Mouse (Mus musculus): ENCODE measurements around the gene Hfe2. TPM values are rescaled to one million over a fixed set of nuclear protein-coding genes. Genes with fewer than 3 reads are reported as not detected.

Gene Hfe2
- total RNA-seq, 2 experiments from 2014 or later = 460 to 465 TPM

DNA sequence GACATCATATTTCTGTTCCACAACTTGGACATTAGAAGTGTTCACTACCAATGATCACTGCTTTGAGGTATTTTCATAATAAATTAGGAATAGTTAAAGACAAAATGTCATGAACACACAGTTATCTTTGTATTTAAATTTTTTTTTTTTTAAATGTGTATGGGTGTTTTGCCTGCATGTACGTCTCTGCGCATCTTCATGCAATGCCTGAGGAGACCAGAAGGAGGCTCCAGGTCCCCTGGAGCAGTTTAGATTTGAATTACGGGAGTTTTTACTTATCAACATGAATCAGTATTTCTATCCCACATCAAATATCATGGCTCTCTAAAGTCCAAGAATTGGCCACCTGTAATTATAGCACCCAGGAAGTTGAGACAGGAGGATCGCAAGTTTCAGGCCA lies 2.8 kb upstream of the Hfe2 start:
- no peak for DNase-seq
- intact Hi-C loops (cut with DNase I; ENCODE audit: low total_unique reads) = no loop called here

DNA sequence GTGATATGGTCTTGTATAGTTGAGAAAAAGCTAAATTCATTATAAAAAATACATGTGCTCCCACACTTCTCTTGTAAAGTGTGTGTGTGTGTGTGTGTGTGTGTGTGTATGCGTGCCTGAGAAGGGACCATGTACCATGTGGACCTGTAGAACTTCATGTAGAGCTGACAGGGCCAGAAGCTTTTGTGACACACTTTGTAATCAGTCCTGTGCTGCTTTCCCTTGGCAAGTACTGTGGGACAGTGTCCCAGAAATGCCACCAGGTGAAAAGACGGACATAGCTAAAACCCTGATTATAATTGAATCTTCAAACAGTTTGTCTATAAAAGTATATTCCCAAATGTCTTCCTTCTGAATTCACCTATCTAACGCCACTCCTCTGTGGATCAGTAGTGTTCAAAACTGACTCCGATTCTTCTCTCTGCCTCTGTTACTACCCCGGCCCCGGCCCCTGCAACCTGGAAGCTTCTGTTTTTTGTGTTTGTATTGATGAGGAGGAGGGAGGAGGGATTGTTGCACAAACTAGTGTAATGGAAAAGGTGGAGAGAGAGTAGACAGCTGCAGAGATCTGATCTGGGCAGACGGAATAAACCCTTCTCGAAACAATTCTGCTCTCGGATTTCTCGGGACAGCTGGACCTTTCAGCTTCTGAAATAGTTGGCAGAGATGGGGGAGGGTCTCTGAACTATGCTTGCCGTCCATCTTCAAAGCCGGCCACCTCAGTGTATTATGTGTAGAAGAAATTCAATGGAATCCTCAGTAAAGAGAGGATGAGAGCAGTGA lies 753 bp upstream of the Hfe2 start:
- intact Hi-C loops (cut with DNase I; ENCODE audit: low total_unique reads) = no loop called here
- DNase-seq = no peak

DNA sequence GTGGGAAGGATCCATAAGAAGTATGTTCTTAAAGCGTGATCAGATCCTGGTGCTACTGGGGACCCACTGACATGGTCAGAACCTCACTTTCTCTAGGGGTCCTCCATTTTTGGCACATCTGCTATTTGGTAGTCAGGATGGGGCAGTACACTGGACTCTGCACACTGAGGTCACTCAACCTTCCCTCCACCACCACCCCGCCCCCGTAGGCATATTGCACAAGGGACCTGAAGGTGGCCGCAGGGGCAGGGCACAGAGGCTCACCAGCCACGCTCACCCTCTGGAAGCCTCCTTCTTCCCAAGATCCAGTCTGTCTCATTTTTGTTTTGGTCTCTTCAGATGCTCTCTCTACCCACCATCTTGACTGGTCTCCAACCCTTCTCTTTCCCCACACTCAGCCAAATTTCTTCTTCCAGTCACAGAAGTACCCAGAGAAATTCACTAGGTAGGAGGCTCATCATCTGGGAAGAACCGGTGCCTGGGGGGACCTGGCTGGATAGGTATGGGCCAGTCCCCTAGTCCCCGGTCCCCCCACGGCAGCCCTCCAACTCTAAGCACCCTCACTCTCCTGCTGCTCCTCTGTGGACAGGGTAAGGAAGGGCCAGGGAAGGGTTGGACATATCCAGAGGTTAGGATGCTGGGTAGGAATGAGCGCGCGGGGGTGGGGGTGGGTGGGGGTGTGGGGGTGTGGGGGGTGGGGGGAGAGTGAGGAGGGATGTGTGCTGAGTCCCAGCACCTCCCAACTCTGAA lies 1.2 kb downstream of the Hfe2 start:
- peak; percentile 48 for DNase-seq
- intact Hi-C loops (cut with DNase I; ENCODE audit: low total_unique reads) = no loop called here

DNA sequence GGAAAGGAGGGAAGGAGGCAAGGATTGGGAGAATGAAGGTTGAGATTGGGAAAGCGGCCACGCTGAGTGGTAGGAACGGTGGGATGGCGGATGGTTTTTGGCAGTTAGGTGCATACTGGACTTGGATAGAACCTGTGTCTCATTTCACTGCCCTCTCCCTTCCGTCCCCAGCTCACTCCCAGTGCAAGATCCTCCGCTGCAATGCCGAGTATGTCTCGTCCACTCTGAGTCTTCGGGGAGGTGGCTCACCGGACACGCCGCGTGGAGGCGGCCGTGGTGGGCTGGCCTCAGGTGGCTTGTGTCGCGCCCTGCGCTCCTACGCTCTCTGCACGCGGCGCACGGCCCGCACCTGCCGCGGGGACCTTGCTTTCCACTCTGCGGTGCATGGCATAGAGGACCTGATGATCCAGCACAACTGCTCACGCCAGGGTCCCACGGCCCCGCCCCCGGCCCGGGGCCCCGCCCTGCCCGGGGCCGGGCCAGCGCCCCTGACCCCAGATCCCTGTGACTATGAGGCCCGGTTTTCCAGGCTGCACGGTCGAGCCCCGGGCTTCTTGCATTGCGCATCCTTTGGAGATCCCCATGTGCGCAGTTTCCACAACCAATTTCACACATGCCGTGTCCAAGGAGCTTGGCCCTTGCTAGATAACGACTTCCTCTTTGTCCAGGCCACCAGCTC lies 2.0 kb downstream of the Hfe2 start:
- intact Hi-C loops (cut with DNase I; ENCODE audit: low total_unique reads) = no loop called here
- DNase-seq = no peak

DNA sequence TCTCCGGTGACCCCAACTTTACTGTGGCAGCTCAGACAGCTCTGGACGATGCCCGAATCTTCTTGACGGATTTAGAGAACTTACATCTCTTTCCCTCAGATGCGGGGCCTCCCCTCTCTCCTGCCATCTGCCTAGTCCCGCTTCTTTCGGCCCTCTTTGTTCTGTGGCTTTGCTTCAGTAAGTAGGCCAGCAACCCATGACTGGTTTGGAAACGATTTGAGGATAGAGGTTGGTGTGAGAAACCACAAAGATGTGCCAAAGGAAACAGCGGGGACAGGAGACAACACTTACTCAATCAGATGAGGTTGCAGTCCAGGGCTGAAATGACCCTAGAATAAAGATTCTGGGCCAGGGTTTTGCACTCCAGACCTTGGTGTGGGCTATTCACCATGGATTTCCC lies 3.5 kb downstream of the Hfe2 start:
- intact Hi-C loops (cut with DNase I; ENCODE audit: low total_unique reads) = no loop called here
- DNase-seq = no peak

DNA sequence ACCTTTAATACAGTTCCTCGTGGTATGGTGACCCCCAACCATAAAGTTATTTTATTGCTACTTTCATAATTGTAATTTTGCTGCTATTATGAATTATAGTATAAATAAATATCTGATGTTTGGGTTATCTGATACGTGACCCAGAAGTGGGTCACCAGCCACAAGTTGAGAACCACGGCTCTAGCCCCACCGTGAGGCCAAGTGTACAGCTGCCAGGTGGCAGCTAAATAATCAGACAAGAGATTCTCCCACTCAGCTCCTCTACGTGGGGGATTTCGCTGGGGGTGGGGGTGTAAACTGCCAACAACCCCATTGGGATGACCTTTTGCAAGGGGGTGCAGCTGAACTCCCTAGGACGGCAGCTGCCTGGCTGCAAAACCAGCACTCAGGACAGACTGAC lies 7.1 kb downstream of the Hfe2 start:
- intact Hi-C loops (cut with DNase I; ENCODE audit: low total_unique reads) = no loop called here
- peak; percentile 34 for DNase-seq

DNA sequence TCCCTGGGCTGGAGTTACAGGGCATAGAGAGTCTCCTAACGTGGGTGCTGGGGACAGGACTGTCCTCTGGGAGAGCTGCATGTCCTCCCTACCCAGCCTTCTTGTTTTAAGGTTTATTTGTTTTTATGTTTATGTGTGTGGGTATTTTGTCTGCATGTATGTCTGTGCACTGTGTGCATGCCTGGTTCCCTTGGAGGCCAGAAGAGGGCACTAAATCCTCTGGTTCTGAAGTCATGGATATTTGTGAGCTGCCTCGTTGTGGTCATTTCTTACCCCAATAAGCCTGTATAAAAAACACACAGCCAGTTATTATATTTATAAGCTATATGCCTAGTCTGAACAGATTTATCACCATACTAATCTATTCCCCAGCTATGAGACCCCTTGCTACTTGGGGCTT lies 9.3 kb downstream of the Hfe2 start:
- intact Hi-C loops (cut with DNase I; ENCODE audit: low total_unique reads) = no loop called here
- no peak for DNase-seq

DNA sequence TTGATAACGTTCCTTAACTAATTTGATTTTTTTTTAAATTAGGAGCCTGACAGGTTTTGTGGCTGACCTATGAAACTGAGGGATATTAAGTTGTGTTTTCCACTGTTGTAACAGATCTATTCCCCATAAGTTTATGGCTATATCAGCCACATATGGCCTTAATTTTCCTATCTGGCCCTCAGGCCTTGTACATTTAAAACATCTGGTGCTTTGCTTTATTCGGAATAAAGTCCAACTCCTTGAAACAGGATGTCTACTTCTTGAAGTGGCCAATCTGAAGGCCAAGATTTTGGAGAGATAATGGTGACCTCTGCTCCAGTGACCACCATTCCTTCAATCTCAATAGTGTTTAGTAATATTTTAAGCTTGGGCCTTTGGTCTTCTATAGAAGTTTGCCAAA lies 14.3 kb downstream of the Hfe2 start:
- intact Hi-C loops (cut with DNase I; ENCODE audit: low total_unique reads) = no loop called here
- no peak for DNase-seq

DNA sequence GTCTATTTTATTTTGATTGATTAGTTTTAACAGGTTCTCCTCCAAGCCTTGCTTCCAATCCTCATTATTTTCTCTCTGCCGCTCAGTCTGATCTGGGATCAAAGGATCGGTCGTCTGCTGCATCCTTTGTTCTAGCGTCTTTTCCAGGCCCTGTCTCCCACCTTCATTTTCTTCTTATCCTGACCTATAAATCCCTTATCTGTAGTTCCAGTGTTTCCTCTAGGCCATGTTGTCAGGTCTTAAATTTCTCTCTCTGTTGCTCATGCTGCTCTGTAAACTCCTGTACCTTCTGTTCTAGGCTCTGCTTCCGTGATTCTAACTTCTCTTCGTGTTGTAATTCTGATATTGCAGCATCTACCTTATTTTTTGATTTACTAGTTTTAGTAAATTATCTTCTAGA lies 15.8 kb downstream of the Hfe2 start:
- intact Hi-C loops (cut with DNase I; ENCODE audit: low total_unique reads) = loop anchor here (10.0 kb wide), 1 partner anchor 164 kb away; the partner anchor contains the start of gene Nudt17
- DNase-seq = no peak

DNA sequence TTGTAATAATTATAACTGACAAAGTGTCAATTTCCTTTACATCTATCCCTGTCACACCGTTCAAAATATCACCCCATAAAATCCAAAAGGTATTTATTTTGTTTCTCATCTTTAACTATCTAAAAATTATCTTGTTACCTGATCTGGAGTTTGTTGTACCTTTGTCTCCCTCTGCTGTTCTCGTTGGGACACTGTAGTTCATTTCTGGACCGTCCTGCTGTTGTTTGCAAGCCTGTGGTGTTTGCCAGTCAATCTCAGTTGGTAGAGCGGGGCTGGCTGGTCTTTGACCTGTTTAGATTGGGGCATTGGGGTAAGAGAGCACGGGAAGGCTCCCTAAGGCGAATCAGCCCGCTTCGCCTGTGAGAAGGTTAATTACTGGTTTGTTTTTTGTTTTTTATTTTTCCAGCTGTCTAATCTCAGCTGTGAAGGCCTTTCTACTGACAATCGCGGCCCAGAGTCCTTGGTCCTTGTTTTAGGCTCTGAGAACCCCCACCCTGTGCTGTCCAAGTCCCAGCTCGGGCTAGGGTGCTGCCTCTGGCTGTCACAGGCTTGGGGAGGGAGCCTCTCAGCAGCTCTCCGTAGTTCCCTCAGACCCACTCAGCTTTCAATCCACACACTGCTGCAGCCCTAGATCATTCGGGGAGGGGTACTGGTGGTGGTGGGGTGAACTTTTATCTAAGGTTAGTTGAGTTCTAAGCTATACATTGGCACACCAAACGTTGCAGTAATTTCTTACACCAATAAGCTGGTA lies 16.5 kb downstream of the Hfe2 start:
- intact Hi-C loops (cut with DNase I; ENCODE audit: low total_unique reads) = loop anchor here (10.0 kb wide), 1 partner anchor 163 kb away; the partner anchor contains the start of gene Nudt17

DNA sequence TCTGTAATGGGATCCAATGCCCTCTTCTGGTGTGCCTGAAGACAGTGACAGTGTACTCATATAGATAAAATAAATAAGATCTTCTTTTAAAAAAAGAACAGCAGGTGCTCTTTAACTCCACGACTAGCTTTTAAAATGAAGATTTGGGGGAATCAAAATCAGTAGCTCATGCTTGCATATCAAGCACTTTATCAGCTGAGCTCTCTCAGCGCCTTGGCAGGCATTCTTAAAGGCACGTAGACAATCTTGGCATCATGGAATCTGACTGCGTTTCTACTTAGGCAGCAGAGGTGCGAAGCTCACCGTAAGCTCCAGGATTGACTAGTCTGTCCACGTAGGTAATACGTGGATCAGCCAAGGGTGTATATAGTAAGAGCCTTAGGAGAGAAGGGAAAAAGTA lies 17.6 kb downstream of the Hfe2 start:
- no peak for DNase-seq
- intact Hi-C loops (cut with DNase I; ENCODE audit: low total_unique reads) = loop anchor here (10.0 kb wide), 1 partner anchor 162 kb away; the partner anchor contains the start of gene Nudt17

More for the DNA sequence above, 16.5 kb downstream of the Hfe2 start:
- no peak for DNase-seq

DNA sequence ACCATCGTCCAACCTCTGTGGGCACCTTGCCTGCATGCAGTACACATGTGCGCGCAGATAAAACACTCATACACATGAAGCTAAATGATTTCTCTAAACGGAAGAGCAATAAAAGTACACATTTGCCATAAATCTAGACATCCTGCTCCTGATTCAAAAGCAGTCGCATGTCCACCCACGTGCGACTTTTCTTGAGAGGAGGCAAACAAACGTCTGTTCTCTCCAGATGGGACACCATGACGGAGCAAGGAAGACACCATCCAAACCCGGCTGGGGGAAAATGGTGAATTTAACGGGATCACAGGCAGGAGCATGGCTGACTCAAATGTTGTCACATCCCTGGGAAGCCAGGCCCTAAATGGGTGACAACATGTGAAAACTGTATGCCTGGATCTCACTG lies 18.4 kb downstream of the Hfe2 start:
- no peak for DNase-seq
- intact Hi-C loops (cut with DNase I; ENCODE audit: low total_unique reads) = loop anchor here (10.0 kb wide), 1 partner anchor 161 kb away; the partner anchor contains the start of gene Nudt17

DNA sequence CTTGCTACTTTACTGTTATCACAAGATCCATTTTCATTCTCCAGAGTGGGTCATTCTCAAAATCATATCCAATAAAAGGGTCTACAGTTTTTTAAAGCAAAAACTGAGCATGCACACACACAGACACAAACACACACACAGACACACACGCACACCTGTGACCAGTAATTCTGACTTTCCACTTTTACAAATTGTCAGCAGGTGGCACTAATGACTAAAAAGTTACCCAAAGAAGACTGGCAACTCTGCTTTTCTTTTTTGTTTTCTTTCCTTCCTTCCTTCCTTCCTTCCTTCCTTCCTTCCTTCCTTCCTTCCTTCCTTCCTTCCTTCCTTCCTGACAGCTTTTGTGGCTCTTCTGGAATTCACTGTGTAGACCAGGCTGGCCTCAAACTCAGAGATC lies 20.6 kb downstream of the Hfe2 start:
- no peak for DNase-seq
- intact Hi-C loops (cut with DNase I; ENCODE audit: low total_unique reads) = loop anchor here (5.0 to 10.0 kb wide), 2 partner anchors 97 to 159 kb away; partner anchors contain the start of gene Nudt17

DNA sequence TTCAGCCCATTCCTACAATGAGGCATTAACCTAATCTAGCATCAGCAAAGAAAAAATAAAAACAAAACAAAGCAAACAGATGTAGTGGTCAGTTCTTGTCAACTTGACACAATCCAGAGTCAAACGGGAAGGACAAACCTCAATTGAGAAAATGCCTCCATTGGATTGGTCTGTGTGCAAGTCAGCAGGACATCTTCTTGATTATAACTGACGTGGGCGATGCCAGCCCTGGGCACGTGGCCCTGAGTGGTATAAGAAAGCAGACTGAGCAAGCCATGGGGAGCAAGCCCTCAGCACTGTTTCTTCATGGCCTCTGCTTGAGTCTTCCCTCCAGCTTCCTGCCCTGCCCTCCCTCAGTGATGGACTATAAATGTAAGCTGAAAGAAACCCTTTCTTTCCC lies 21.9 kb downstream of the Hfe2 start:
- no peak for DNase-seq
- intact Hi-C loops (cut with DNase I; ENCODE audit: low total_unique reads) = loop anchor here (5.0 to 10.0 kb wide), 2 partner anchors 95 to 158 kb away; partner anchors contain the start of gene Nudt17

DNA sequence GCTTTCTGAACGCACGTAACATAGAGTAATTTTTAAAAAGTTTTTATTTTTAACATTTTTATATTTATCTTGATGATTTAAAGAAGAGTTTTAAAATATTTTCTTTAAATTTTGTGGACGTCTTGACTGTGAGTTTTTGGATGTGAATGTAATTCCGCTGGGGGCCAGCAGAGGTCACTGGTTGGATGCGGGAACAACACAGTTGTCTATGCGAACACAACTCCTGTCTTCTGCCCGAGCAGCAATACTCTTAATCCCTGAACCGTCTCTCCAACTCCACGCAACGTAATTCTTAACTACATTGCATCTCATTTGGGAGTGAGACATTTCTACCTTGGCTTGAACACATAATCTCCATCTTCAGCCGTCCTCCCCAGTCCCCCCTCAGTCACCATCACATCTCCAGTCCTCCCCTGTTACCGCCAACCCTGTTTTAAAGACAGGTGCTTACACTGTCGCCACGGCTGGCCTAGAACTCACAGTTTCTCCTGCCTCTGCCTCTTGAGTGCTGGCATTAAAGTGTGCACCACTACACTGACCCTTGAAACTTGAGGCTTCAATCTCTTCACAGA lies 22.5 kb downstream of the Hfe2 start:
- intact Hi-C loops (cut with DNase I; ENCODE audit: low total_unique reads) = loop anchor here (5.0 to 10.0 kb wide), 2 partner anchors 95 to 157 kb away; partner anchors contain the start of gene Nudt17
- DNase-seq = peak; percentile 78

DNA sequence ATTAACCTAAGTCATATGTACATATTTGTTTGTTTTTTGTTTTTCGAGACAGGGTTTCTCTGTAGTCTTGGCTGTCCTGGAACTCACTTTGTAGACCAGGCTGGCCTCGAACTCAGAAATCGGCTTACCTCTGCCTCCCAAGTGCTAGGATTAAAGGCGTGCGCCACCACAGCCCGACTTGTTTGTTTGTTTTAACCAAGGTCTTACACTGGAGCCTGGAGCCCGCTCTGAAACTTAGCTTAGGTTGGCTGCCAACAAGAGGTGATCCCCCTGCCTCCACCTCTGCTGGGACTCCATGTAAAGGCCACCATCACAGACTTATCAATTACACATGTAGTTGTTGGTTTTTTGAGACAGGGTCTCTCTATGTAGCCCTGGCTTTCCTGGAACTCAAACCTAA lies 23.9 kb downstream of the Hfe2 start:
- DNase-seq = no peak
- intact Hi-C loops (cut with DNase I; ENCODE audit: low total_unique reads) = loop anchor here (2.0 to 10.0 kb wide), 3 partner anchors 32 to 156 kb away; partner anchors contain the start of gene Nudt17

DNA sequence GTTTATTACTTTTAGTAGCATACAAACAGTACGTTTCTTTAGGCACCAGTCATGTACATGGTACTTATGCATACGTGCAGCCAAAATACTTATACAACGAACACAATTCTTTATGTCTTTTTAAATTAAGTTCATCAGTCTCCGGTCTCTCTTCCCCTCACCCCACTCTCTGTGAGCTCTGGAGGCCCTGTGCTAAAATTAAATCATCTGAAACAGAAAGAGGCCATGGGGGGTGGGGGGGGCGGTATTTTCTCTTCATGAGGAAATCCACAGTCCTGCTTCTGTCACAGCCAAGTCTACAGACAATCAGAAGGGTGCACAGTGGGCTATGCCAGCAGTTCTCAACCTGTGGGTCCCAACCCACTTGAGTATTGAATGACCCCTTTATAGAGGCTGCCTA lies 24.4 kb downstream of the Hfe2 start:
- DNase-seq = no peak
- intact Hi-C loops (cut with DNase I; ENCODE audit: low total_unique reads) = loop anchor here (2.0 to 10.0 kb wide), 3 partner anchors 31 to 155 kb away; partner anchors contain the start of gene Nudt17

DNA sequence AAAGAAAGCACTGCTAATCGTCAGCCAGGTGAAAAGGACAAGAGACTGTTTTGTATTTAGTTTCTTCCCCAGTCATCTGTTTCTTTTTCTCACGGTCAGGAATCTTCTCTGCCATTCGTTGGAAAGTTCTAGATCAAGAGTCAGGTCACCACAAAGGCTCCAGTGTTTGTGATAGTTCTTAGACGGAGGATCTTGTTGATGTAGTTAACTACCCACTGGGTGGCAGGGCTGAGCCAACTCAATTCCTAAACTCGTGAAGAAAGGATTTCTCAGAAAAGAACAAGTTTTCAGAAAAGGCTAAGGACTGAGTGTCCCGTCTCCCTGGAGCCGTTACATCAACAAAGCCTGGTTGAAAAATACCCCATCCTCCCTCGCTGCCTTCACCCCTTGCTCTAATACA lies 26.2 kb downstream of the Hfe2 start:
- intact Hi-C loops (cut with DNase I; ENCODE audit: low total_unique reads) = no loop called here
- DNase-seq = peak; percentile 59

DNA sequence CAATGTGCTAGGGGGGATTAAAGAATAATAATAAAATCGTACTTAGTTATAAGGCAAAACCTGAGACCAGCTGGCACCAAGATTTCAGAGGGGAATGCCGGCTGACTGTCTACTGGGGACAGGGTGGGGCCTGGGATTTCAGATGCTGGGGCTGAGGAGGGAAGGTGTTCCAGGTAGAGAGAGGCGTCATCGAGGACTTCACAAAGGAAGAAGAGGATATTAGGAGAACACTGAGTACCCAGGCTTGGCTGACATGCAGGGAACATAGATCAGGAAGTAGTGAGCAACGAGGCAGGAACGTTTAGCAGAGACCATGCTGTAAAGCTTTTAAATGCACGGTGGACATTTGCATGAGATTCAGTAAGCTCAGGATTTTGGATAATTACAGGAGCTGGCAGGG lies 26.9 kb downstream of the Hfe2 start:
- intact Hi-C loops (cut with DNase I; ENCODE audit: low total_unique reads) = no loop called here
- no peak for DNase-seq
